Mouse (Mus musculus) MEL (cell line): Measurements from ENCODE around the gene Abcc4.

Experiments used
- BHLHE40 ChIP-seq: IDR thresholded peaks from 2 replicates; pipeline ENCODE4 v1.6.1; 2012; ENCODE audit warnings: low read depth, mild to moderate bottlenecking, inconsistent platforms, low read length, improper control_type of control experiment, borderline replicate concordance
- CTCF ChIP-seq, 3 experiments: IDR thresholded peaks in 2 of 3; conservative IDR thresholded peaks in 1 of 3; 2 replicates each; pipeline ENCODE4 v1.5.1; 2011 to 2012; ENCODE audit warnings: low read length in 3 of 3, low read depth in 2 of 3, mild to moderate bottlenecking in 2 of 3, improper control_type of control experiment in 1 of 3, inconsistent platforms in 1 of 3, mixed read lengths in 1 of 3, moderate library complexity in 1 of 3; ENCODE audit not compliant: control insufficient read depth in 1 of 3, insufficient read depth in 1 of 3, poor library complexity in 1 of 3, severe bottlenecking in 1 of 3
- EP300 ChIP-seq, 2 experiments: IDR thresholded peaks; 2 replicates each; pipeline ENCODE4 v1.6.1; 2011; ENCODE audit warnings: improper control_type of control experiment in 2 of 2, low read length in 2 of 2, low read depth in 1 of 2, mild to moderate bottlenecking in 1 of 2
- GATA1 ChIP-seq: IDR thresholded peaks from 2 replicates; pipeline ENCODE4 v1.6.1; 2011; ENCODE audit warnings: low read depth, low read length, improper control_type of control experiment
- HCFC1 ChIP-seq: IDR thresholded peaks from 2 replicates; pipeline ENCODE4 v1.6.1; 2012; ENCODE audit warnings: low read depth, mild to moderate bottlenecking, inconsistent platforms, low read length, improper control_type of control experiment, moderate library complexity
- MAZ ChIP-seq: IDR thresholded peaks from 2 replicates; pipeline ENCODE4 v1.6.1; 2012; ENCODE audit warnings: low read depth, mild to moderate bottlenecking, inconsistent platforms, low read length, improper control_type of control experiment
- NRF1 ChIP-seq: IDR thresholded peaks from 2 replicates; pipeline ENCODE4 v1.6.1; 2014; ENCODE audit warnings: low read depth, mild to moderate bottlenecking, inconsistent platforms, low read length, improper control_type of control experiment, moderate library complexity; ENCODE audit not compliant: poor library complexity, insufficient read depth, severe bottlenecking
- POLR2A ChIP-seq, 2 experiments: IDR thresholded peaks; 2 replicates each; pipeline ENCODE4 v1.6.1; 2011 to 2012; ENCODE audit warnings: low read length in 2 of 2, mild to moderate bottlenecking in 2 of 2, control low read depth in 1 of 2, improper control_type of control experiment in 1 of 2, low read depth in 1 of 2, moderate library complexity in 1 of 2; ENCODE audit not compliant: control insufficient read depth in 1 of 2, insufficient read depth in 1 of 2, poor library complexity in 1 of 2
- POLR2AphosphoS5 ChIP-seq: IDR thresholded peaks from 2 replicates; pipeline ENCODE4 v1.6.1; 2012; ENCODE audit warnings: low read depth, borderline replicate concordance, mild to moderate bottlenecking, inconsistent platforms, low read length, moderate library complexity, mixed read lengths
- RCOR1 ChIP-seq: IDR thresholded peaks from 2 replicates; pipeline ENCODE4 v1.6.1; 2012; ENCODE audit warnings: low read depth, mild to moderate bottlenecking, inconsistent platforms, low read length, improper control_type of control experiment
- SIN3A ChIP-seq: IDR thresholded peaks from 2 replicates; pipeline ENCODE4 v1.6.1; 2012; ENCODE audit warnings: low read length, improper control_type of control experiment, inconsistent platforms
- TAL1 ChIP-seq: IDR thresholded peaks from 2 replicates; pipeline ENCODE4 v1.6.1; 2012; ENCODE audit warnings: mild to moderate bottlenecking, inconsistent platforms, low read length, moderate library complexity, mixed read lengths
- ZC3H11A ChIP-seq: IDR thresholded peaks from 2 replicates; pipeline ENCODE4 v1.6.1; 2012; ENCODE audit warnings: low read depth, mild to moderate bottlenecking, inconsistent platforms, low read length, improper control_type of control experiment

DNA sequence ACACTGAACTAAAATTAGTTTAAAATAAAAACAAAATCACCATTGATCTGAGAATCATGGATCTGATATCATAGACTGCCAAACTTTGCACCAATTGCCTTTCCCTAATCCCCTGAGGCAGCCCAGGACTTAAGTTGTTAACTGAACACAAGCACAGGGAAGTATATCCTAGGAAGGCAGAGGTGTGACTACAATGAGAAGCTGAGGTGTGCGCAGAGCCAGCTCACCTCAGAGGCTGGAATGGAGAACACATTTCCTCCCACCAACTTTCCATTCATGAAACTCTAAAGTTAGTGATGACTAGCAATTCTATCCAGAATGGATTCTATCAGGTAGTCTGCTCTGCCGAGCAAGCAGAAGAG, 56.1 kb downstream of the Abcc4 start:
- TF ChIP-seq CTCF (IDR thresholded peaks at IDR 0.05 in 2 of 3, conservative IDR thresholded peaks at IDR 0.05 in 1 of 3; ENCODE audit: control insufficient read depth in 1 of 3, insufficient read depth in 1 of 3, low read depth in 2 of 3, low read length in 3 of 3, poor library complexity in 1 of 3, severe bottlenecking in 1 of 3) (no peak), RCOR1 (no peak), GATA1 (no peak), HCFC1 (no peak), POLR2A (IDR thresholded peaks at IDR 0.05; ENCODE audit: control insufficient read depth in 1 of 2, insufficient read depth in 1 of 2, low read depth in 1 of 2, low read length in 2 of 2, poor library complexity in 1 of 2) (no peak), ZC3H11A (no peak), EP300 (IDR thresholded peaks at IDR 0.05; ENCODE audit: low read depth in 1 of 2, low read length in 2 of 2) (no peak), SIN3A (no peak), TAL1 (no peak), BHLHE40 (no peak), NRF1 (no peak), MAZ (no peak), POLR2AphosphoS5 (no peak)
